Mouse (Mus musculus) hindbrain, embryonic 11.5 days (tissue): ENCODE results near the gene Ap5m1. TPM values are rescaled to one million over a fixed set of nuclear protein-coding genes. Genes with fewer than 3 reads are reported as not detected.
A peak's percentile ranks its signal among the peaks of the same experiment; 100 is the strongest.
"Not testable (repeated sequence)": the region's sequence is repeated elsewhere in the genome, so short reads cannot be mapped to it uniquely, and the experiment has no call there.

Source experiments
- ATAC-seq: fragments of 200-750 bp; cut with Nextera tagmentation; 2 replicates; pipeline ENCODE4 v1.8.0; 2017; ENCODE audit warnings: mild to moderate bottlenecking, moderate TSS enrichment, moderate library complexity; ENCODE audit not compliant: low FRiP score
- DNase-seq: peaks from one replicate; pipeline ENCODE4 v3.0.0-alpha.2; 2015; ENCODE audit warnings: low spot score
- H3K27ac ChIP-seq: fragments of 300-500 bp; sonication (generic); 2 replicates; pipeline ENCODE4 v1.5.1; 2014; ENCODE audit warnings: mild to moderate bottlenecking, low read depth, low read length
- H3K27me3 ChIP-seq: fragments of 300-500 bp; sonication (generic); 2 replicates; pipeline ENCODE4 v1.6.1; 2014; ENCODE audit warnings: mild to moderate bottlenecking, low read length, moderate library complexity, mixed read lengths; ENCODE audit not compliant: control insufficient read depth, insufficient read depth
- H3K36me3 ChIP-seq: fragments of 300-500 bp; sonication (generic); 2 replicates; pipeline ENCODE4 v1.6.1; 2014; ENCODE audit warnings: mild to moderate bottlenecking, low read length, moderate library complexity, mixed read lengths; ENCODE audit not compliant: control insufficient read depth, insufficient read depth
- H3K4me1 ChIP-seq: fragments of 300-500 bp; sonication (generic); replicated peaks from 2 replicates; pipeline ENCODE4 v1.6.1; 2014; ENCODE audit warnings: low read length, mixed read lengths; ENCODE audit not compliant: control insufficient read depth, insufficient read depth
- H3K4me2 ChIP-seq: fragments of 300-500 bp; sonication (generic); replicated peaks from 2 replicates; pipeline ENCODE4 v1.6.1; 2014; ENCODE audit warnings: mild to moderate bottlenecking, low read depth, low read length
- H3K4me3 ChIP-seq: fragments of 300-500 bp; sonication (generic); 2 replicates; pipeline ENCODE4 v1.5.1; 2014; ENCODE audit warnings: low read depth, low read length
- H3K9ac ChIP-seq: fragments of 300-500 bp; sonication (generic); 2 replicates; pipeline ENCODE4 v1.6.1; 2014; ENCODE audit warnings: low read depth, low read length
- H3K9me3 ChIP-seq: fragments of 300-500 bp; sonication (generic); 2 replicates; pipeline ENCODE4 v1.6.1; 2016; ENCODE audit warnings: low read length; ENCODE audit not compliant: control insufficient read depth
- WGBS: fragments of 180-500 bp; shearing (Covaris S2); extraction: QIAGEN DNeasy Blood & Tissue Kit; methylation state at CpG from one replicate; pipeline ENCODE4 v1.1.7; 2014; 5-methylcytosine and 5-hydroxymethylcytosine counted together
- polyA plus RNA-seq: library from polyadenylated mRNA; unstranded; fragments of >200 nt; fragmentation: Nextera tagmentation; extraction: Ambion mirVana; gene quantifications from 2 replicates; pipeline ENCODE4 v1.2.1, GENCODE M21; 2014

The Ap5m1 gene
- polyA plus RNA-seq, 1 experiment from 2014 or later, result 35.7 TPM

DNA sequence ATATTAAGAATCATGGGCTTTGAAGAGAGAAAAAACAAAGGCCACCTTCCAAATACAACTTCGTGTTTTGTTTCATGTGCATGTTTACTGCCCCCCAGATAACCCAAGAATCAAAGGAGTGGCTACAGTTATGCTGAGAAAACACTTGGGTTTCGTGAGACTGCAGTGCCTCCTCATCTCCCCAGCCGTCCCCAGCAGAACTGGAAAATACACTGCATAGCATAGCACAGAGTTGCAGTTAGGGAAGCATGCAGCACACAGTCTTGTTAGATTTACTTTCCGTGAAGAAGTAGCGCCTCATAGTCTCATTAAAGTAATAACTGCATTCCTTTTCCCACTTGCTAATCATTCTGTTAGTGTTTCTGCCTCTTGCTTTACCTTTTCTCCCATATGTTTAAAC is 24.2 kb downstream of the Ap5m1 start:
- Histone ChIP-seq H3K9ac (no peak overlapping the region), H3K27me3 (no peaks in the 10 kb centered on the region), H3K4me2 (no peak overlapping the region), H3K4me3 (no peak overlapping the region), H3K9me3 (no peaks in the 10 kb centered on the region), H3K36me3 (no peaks in the 10 kb centered on the region), H3K27ac (no peak overlapping the region), H3K4me1 (no peaks in the 10 kb centered on the region)
- DNase-seq (no peak), ATAC-seq (no peak)
- WGBS, result 60% methylated on average over 5 of the region's 5 CpGs

DNA sequence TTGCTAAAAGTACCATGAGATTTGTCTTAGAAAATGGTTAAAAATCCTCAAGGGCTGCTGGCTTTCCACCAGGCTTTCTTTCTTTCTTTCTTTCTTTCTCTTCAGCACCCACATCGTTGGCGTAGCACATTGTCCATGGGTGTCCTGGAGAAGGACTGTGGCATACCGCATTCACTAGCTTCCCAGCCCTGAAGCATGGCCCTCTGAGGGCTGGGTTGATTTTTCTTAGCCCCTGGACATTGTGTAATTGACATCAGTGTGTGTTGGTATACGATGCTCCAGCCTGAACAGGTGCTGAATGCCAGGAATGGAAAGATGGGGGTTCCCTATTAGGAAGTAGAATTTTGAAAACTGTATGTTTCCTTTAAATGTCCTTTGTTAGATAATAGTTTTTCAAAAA is 25.4 kb downstream of the Ap5m1 start:
- Histone ChIP-seq H3K4me2 (no peak overlapping the region), H3K4me3 (no peak overlapping the region), H3K27ac (no peak overlapping the region), H3K36me3 (no peaks in the 10 kb centered on the region), H3K9ac (no peak overlapping the region), H3K4me1 (no peaks in the 10 kb centered on the region), H3K9me3 (no peaks in the 10 kb centered on the region), H3K27me3 (no peaks in the 10 kb centered on the region)
- 91% methylated on average over 4 of the region's 4 CpGs for WGBS
- ATAC-seq, result no peak
- DNase-seq, result no peak

DNA sequence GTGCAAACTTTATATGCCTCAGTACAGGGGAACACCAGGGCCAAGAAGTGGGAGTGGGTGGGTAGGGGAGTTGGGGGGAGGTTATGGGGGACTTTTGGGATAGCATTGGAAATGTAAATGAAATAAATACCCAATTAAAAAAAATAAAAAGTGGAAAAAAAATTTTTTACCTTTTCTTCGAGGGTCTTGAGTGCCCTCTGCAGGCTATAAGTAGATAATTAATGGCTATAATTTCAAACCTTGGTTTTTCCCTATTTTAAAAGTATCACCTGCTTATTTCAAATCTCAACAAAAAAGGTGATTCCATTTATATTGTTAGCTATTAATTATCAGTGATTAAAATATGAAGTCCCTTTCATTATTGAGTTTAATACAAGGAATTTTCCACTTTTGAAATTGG is 25.9 kb downstream of the Ap5m1 start:
- H3K4me2 ChIP-seq, H3K27me3 ChIP-seq, H3K9ac ChIP-seq, ATAC-seq, DNase-seq, H3K4me3 ChIP-seq, H3K9me3 ChIP-seq, H3K36me3 ChIP-seq, H3K4me1 ChIP-seq, H3K27ac ChIP-seq: not testable (repeated sequence)
- 74% methylated on average over 1 of the region's 1 CpGs for WGBS

DNA sequence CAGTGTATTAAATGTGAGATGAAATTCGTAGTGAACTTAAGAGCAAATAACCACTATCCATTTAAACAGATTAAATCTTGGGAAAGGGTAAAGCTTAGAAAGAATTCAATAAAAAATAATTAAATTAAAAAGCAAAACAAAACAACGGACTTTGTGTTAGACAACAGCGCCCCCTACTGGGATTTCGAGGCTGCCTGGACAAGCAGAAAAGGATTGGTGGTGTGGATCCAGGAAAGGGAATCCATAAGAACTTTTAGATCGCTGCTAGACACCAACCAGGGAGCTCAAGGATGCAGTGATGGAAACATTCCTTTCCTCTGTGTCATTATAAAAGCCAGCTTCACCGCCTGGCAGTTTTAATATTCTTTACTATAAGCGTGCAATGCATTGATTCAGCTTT is 52.5 kb downstream of the Ap5m1 start:
- ATAC-seq (no peak), DNase-seq (peak; percentile 74)
- no peak overlapping the region for H3K4me2 ChIP-seq
- no peak overlapping the region for H3K9ac ChIP-seq
- no peaks in the 10 kb centered on the region for H3K4me1 ChIP-seq
- WGBS, result 9% methylated on average over 7 of the region's 7 CpGs
- H3K27me3 ChIP-seq, result no peaks in the 10 kb centered on the region
- H3K4me3 ChIP-seq, result no peak overlapping the region
- no peak overlapping the region for H3K27ac ChIP-seq
- H3K9me3 ChIP-seq, result no peaks in the 10 kb centered on the region
- H3K36me3 ChIP-seq, result no peaks in the 10 kb centered on the region

DNA sequence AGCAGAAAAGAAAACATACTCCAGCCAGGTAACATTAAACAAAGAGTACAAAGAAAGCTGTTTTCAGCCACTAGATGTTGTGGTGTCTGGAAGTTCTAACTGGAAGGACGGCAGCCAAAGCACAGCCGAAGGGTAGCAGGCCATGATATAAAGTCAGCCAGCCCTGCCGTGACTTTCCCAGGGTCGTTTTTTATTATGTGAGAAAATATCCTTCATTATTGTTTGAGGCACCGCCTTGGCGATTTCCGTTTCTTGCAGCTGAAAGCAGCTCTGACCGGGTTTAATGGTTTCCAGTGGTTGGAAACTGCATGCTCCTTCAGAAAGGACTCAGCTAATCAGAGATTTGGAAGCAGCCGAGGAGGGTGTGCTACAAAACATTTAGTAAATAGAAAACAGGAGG is 55.8 kb downstream of the Ap5m1 start:
- DNase-seq, result no peak
- 76% methylated on average over 9 of the region's 9 CpGs for WGBS

DNA sequence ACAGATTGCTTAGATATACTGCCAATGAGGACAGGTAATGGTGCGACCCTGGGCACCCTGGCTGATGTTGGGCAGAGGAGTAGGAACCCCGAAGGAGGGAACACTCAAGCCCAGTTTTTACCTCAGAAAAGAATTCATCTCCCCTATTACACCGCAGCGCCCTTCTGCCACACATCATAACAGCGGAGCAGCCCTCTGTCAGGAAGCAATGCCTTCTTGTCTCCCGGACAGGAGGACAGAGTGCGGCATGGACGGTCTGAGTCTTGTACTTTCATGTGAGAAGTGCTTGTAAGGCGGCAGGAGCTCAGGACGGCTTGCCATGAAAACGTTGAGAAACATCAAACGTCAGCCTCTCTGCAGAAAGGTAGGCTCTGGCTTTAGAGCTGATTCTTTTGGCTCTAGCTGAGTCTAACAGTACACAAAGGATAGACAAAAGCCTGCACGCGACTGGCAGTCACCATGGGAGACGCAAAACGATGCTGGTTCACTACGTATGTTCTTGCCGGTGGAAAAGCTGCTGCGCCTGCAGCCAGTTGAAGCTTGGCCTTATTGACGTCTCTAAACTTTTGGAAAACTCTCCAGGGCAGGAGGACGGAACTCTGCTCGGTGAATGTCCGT is 61.4 kb downstream of the Ap5m1 start:
- H3K36me3 ChIP-seq, result no peaks in the 10 kb centered on the region
- 0 out of 2 replicates have a peak, but pooled peaks have one; percentile 49 for ATAC-seq
- H3K4me2 ChIP-seq, result peak overlapping the region; percentile 24
- H3K27me3 ChIP-seq, result no peaks in the 10 kb centered on the region
- WGBS, result 62% methylated on average over 23 of the region's 23 CpGs
- no peak overlapping the region for H3K27ac ChIP-seq
- no peak overlapping the region for H3K4me3 ChIP-seq
- H3K9me3 ChIP-seq, result no peaks in the 10 kb centered on the region
- no peaks in the 10 kb centered on the region for H3K4me1 ChIP-seq
- peak overlapping the region; percentile 0; the same call in 1 of the 2 replicates for H3K9ac ChIP-seq
- peak; percentile 49 for DNase-seq

More for the DNA sequence above, 55.8 kb downstream of the Ap5m1 start:
- Histone ChIP-seq H3K9ac (no peak overlapping the region), H3K36me3 (no peaks in the 10 kb centered on the region), H3K4me2 (no peak overlapping the region), H3K4me3 (no peak overlapping the region), H3K9me3 (no peaks in the 10 kb centered on the region), H3K27ac (no peak overlapping the region), H3K27me3 (no peaks in the 10 kb centered on the region), H3K4me1 (no peaks in the 10 kb centered on the region)
- no peak for ATAC-seq

DNA sequence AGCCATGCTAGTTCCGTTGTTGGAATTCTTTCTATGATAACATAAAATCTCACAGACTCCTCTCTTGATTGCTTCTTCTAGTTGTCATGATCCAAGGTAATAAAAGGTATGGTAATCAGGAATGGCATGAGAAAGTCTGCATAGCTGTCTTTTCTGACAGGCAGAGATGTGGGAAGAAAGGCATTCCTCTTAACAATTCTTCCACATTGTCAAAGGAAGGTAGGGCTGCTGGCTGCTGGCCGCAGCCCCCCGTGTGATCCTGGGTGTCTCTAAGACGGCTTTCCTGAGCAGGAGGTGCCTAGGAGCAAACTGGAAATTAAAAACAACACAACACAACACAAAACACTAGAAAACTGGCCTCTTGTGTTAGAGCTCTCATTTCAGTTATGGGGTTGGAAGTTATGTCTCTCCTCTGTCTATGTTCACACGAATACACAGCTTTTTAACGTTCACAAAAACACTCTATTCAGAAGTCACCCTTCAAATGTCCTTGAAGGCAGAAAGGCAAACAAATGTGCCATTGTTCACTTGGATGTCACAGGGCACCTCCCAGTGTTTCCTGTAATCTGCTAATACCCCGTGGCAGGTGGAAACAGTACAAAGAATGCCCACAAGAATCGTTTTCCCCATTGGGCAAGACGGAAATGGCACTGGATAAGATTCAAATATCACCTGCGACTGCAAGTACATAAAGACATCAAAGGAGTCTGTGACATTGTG is 62.8 kb downstream of the Ap5m1 start:
- ATAC-seq (no peak), DNase-seq (no peak)
- H3K9ac ChIP-seq, result no peak overlapping the region
- no peaks in the 10 kb centered on the region for H3K27me3 ChIP-seq
- 52% methylated on average over 10 of the region's 10 CpGs for WGBS
- H3K36me3 ChIP-seq, result no peaks in the 10 kb centered on the region
- H3K4me2 ChIP-seq, result no peak overlapping the region
- no peaks in the 10 kb centered on the region for H3K9me3 ChIP-seq
- no peaks in the 10 kb centered on the region for H3K4me1 ChIP-seq
- no peak overlapping the region for H3K27ac ChIP-seq
- H3K4me3 ChIP-seq, result no peak overlapping the region

DNA sequence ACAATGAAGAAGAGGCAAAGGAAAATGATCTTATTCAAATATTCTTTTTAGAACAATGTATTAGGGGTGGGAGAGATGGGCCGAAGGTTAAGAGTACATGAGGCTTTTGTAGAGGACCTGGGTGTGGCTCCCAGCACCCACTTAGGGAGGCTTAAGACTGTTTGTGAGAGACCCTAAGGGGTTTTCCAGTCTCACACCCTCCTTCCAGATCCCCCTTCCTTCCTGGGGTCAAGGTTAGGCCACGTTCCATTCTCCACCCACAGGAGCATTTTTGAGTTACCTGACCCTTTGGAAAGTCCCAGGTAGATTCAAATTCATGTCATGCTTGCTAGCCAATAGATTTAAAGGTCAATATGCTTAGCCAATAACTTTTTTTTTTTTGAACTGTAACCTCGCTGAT is 66.5 kb downstream of the Ap5m1 start:
- 93% methylated on average over 3 of the region's 3 CpGs for WGBS
- Histone ChIP-seq H3K4me1 (no peaks in the 10 kb centered on the region), H3K9me3 (no peaks in the 10 kb centered on the region), H3K27me3 (no peaks in the 10 kb centered on the region), H3K4me2 (no peak overlapping the region), H3K27ac (no peak overlapping the region), H3K4me3 (no peak overlapping the region), H3K36me3 (no peaks in the 10 kb centered on the region), H3K9ac (no peak overlapping the region)
- DNase-seq (no peak), ATAC-seq (no peak)

DNA sequence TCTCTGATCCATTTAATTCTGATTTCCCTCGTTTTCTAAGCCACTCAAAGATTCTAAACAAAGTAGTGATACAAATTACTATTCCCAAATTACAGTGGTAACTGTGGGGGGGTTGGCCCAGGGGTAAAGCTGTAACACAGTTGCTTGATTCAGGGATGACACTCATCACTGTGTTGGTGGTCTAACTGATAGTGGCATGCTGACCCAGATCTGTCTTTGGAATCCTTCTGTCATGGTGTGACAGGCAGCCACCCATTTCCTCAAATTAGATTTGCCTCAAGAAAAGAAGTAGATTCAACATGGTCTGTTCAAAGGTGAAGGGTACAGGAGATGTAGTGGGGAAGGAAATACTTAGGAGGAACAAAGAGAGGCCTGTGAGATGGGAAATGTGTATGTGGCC is 72.3 kb downstream of the Ap5m1 start:
- no peaks in the 10 kb centered on the region for H3K36me3 ChIP-seq
- H3K4me1 ChIP-seq, result no peaks in the 10 kb centered on the region; the same call in 1 of the 2 replicates
- no peak overlapping the region for H3K9ac ChIP-seq
- H3K4me3 ChIP-seq, result no peak overlapping the region
- H3K27me3 ChIP-seq, result no peaks in the 10 kb centered on the region
- H3K4me2 ChIP-seq, result no peak overlapping the region
- H3K9me3 ChIP-seq, result no peaks in the 10 kb centered on the region
- no peak overlapping the region for H3K27ac ChIP-seq
- 61% methylated on average over 1 of the region's 1 CpGs for WGBS
- ATAC-seq, result no peak
- DNase-seq, result no peak
